Mouse (Mus musculus): ENCODE measurements at regions not wholly inside any gene's neighbourhood (a gene's known extent, or its start where the extent isn't known, plus 50 kb on each side); places are given as distances from the start of the nearest gene placed in this dataset.

GRCm38 (mm10) chr13:47429856-47430365, 307.5 kb downstream of the Rnf144b start:
- Histone ChIP-seq H3K4me1 (peaks cover 8% of the 10 kb centered on the region; the same call in 1 of the 2 replicates), H3K4me3 (no peak overlapping the region), H3K27me3 (replicated peaks; ENCODE audit: low read depth, poor library complexity, severe bottlenecking) (no peaks in the 10 kb centered on the region), H3K36me3 (replicated peaks) (no peaks in the 10 kb centered on the region), H3K27ac (replicated peaks) (no peak overlapping the region), H3K9me3 (no peaks in the 10 kb centered on the region)
- DNase-seq (ENCODE audit: low spot score): no peak
- 56% methylated on average over 8 of the region's 8 CpGs for WGBS

GRCm38 (mm10) chr13:47430409-47430808, 308.0 kb downstream of the Rnf144b start:
- Histone ChIP-seq H3K4me3 (no peak overlapping the region), H3K9me3 (no peaks in the 10 kb centered on the region), H3K27me3 (replicated peaks; ENCODE audit: low read depth, poor library complexity, severe bottlenecking) (no peaks in the 10 kb centered on the region), H3K4me1 (peaks cover 8% of the 10 kb centered on the region; the same call in 1 of the 2 replicates), H3K36me3 (replicated peaks) (no peaks in the 10 kb centered on the region), H3K27ac (replicated peaks) (no peak overlapping the region)
- 71% methylated on average over 9 of the region's 9 CpGs for whole genome bisulfite sequencing
- DNase-seq (ENCODE audit: low spot score): no peak

- H3K27ac ChIP-seq (replicated peaks): no peak overlapping the region
- H3K9me3 ChIP-seq: no peaks in the 10 kb centered on the region
- 0 out of 2 replicates have a peak, but pooled peaks cover 4% of the 10 kb centered on the region for H3K4me1 ChIP-seq
- 92% methylated on average over 7 of the region's 7 CpGs for WGBS
- no peak for DNase-seq (ENCODE audit: low spot score)
- H3K4me3 ChIP-seq: no peak overlapping the region
- H3K36me3 ChIP-seq (replicated peaks): no peaks in the 10 kb centered on the region
- H3K27me3 ChIP-seq (replicated peaks; ENCODE audit: low read depth, poor library complexity, severe bottlenecking): no peaks in the 10 kb centered on the region
These were observed 313.2 kb downstream of the Rnf144b start for GRCm38 (mm10) chr13:47435631-47436030.

- Histone ChIP-seq H3K9me3 (no peaks in the 10 kb centered on the region), H3K27me3 (replicated peaks; ENCODE audit: low read depth, poor library complexity, severe bottlenecking) (no peaks in the 10 kb centered on the region), H3K4me3 (no peak overlapping the region), H3K36me3 (replicated peaks) (no peaks in the 10 kb centered on the region), H3K4me1 (no peaks in the 10 kb centered on the region), H3K27ac (replicated peaks) (no peak overlapping the region)
- 91% methylated on average over 3 of the region's 3 CpGs for WGBS
- DNase-seq (ENCODE audit: low spot score): no peak
These were observed 322.4 kb downstream of the Rnf144b start for GRCm38 (mm10) chr13:47444876-47445275.

- H3K27ac ChIP-seq (replicated peaks): no peak overlapping the region
- no peak overlapping the region for H3K4me3 ChIP-seq
- no peaks in the 10 kb centered on the region for H3K4me1 ChIP-seq
- 88% methylated on average over 17 of the region's 17 CpGs for WGBS
- DNase-seq (ENCODE audit: low spot score): no peak
- H3K27me3 ChIP-seq (replicated peaks; ENCODE audit: low read depth, poor library complexity, severe bottlenecking): no peaks in the 10 kb centered on the region
- no peaks in the 10 kb centered on the region for H3K36me3 ChIP-seq (replicated peaks)
- peaks cover 3% of the 10 kb centered on the region; the same call in 1 of the 2 replicates for H3K9me3 ChIP-seq
These were observed 329.8 kb downstream of the Rnf144b start for GRCm38 (mm10) chr13:47452186-47452760.

- Histone ChIP-seq H3K4me1 (no peaks in the 10 kb centered on the region), H3K9me3 (no peaks in the 10 kb centered on the region), H3K27me3 (replicated peaks; ENCODE audit: low read depth, poor library complexity, severe bottlenecking) (no peaks in the 10 kb centered on the region), H3K4me3 (no peak overlapping the region), H3K36me3 (replicated peaks) (no peaks in the 10 kb centered on the region), H3K27ac (replicated peaks) (no peak overlapping the region)
- no peak for DNase-seq (ENCODE audit: low spot score)
- 85% methylated on average over 8 of the region's 8 CpGs for WGBS
These were observed 339.7 kb downstream of the Rnf144b start for GRCm38 (mm10) chr13:47462148-47462547.

GRCm38 (mm10) chr13:47471543-47472213, 349.2 kb downstream of the Rnf144b start:
- 67% methylated on average over 14 of the region's 14 CpGs for WGBS

GRCm38 (mm10) chr13:47480159-47480558, 357.7 kb downstream of the Rnf144b start:
- Histone ChIP-seq H3K27ac (replicated peaks) (no peak overlapping the region), H3K36me3 (replicated peaks) (no peaks in the 10 kb centered on the region), H3K4me1 (no peaks in the 10 kb centered on the region), H3K9me3 (no peaks in the 10 kb centered on the region), H3K27me3 (replicated peaks; ENCODE audit: low read depth, poor library complexity, severe bottlenecking) (no peaks in the 10 kb centered on the region), H3K4me3 (no peak overlapping the region)
- no peak for DNase-seq (ENCODE audit: low spot score)
- WGBS: 81% methylated on average over 10 of the region's 10 CpGs

More at GRCm38 (mm10) chr13:47471543-47472213, 349.2 kb downstream of the Rnf144b start:
- H3K27me3 ChIP-seq (replicated peaks; ENCODE audit: low read depth, poor library complexity, severe bottlenecking): no peaks in the 10 kb centered on the region
- no peak for DNase-seq (ENCODE audit: low spot score)
- no peak overlapping the region for H3K27ac ChIP-seq (replicated peaks)
- no peak overlapping the region for H3K4me3 ChIP-seq
- no peaks in the 10 kb centered on the region for H3K4me1 ChIP-seq
- no peaks in the 10 kb centered on the region for H3K9me3 ChIP-seq
- no peaks in the 10 kb centered on the region for H3K36me3 ChIP-seq (replicated peaks)

GRCm38 (mm10) chr13:47484819-47485218, 362.4 kb downstream of the Rnf144b start:
- WGBS: 86% methylated on average over 2 of the region's 2 CpGs
- Histone ChIP-seq H3K4me3 (no peak overlapping the region), H3K9me3 (no peaks in the 10 kb centered on the region), H3K36me3 (replicated peaks) (no peaks in the 10 kb centered on the region), H3K27me3 (replicated peaks; ENCODE audit: low read depth, poor library complexity, severe bottlenecking) (no peaks in the 10 kb centered on the region), H3K4me1 (no peaks in the 10 kb centered on the region), H3K27ac (replicated peaks) (no peak overlapping the region)
- no peak for DNase-seq (ENCODE audit: low spot score)

GRCm38 (mm10) chr13:47486111-47486510, 363.7 kb downstream of the Rnf144b start:
- no peaks in the 10 kb centered on the region for H3K36me3 ChIP-seq (replicated peaks)
- H3K27ac ChIP-seq (replicated peaks): no peak overlapping the region
- H3K27me3 ChIP-seq (replicated peaks; ENCODE audit: low read depth, poor library complexity, severe bottlenecking): no peaks in the 10 kb centered on the region

GRCm38 (mm10) chr13:47486658-47487057, 364.2 kb downstream of the Rnf144b start:
- Histone ChIP-seq H3K4me1 (no peaks in the 10 kb centered on the region), H3K27me3 (replicated peaks; ENCODE audit: low read depth, poor library complexity, severe bottlenecking) (no peaks in the 10 kb centered on the region), H3K36me3 (replicated peaks) (no peaks in the 10 kb centered on the region), H3K4me3 (no peak overlapping the region), H3K9me3 (no peaks in the 10 kb centered on the region), H3K27ac (replicated peaks) (no peak overlapping the region)
- no peak for DNase-seq (ENCODE audit: low spot score)
- whole genome bisulfite sequencing: 88% methylated on average over 3 of the region's 3 CpGs

More at GRCm38 (mm10) chr13:47486111-47486510, 363.7 kb downstream of the Rnf144b start:
- H3K4me3 ChIP-seq: no peak overlapping the region
- no peaks in the 10 kb centered on the region for H3K9me3 ChIP-seq
- no peaks in the 10 kb centered on the region for H3K4me1 ChIP-seq
- no peak for DNase-seq (ENCODE audit: low spot score)

GRCm38 (mm10) chr13:47505380-47505955, 383.0 kb downstream of the Rnf144b start:
- H3K9me3 ChIP-seq: no peaks in the 10 kb centered on the region
- no peak overlapping the region for H3K4me3 ChIP-seq
- H3K27me3 ChIP-seq (replicated peaks; ENCODE audit: low read depth, poor library complexity, severe bottlenecking): no peaks in the 10 kb centered on the region
- no peaks in the 10 kb centered on the region for H3K36me3 ChIP-seq (replicated peaks)
- DNase-seq (ENCODE audit: low spot score): no peak
- H3K4me1 ChIP-seq: no peaks in the 10 kb centered on the region
- H3K27ac ChIP-seq (replicated peaks): no peak overlapping the region
- 92% methylated on average over 15 of the region's 15 CpGs for WGBS

- H3K27ac ChIP-seq (replicated peaks): no peak overlapping the region
- no peaks in the 10 kb centered on the region for H3K36me3 ChIP-seq (replicated peaks)
- H3K4me1 ChIP-seq: no peaks in the 10 kb centered on the region
- H3K27me3 ChIP-seq (replicated peaks; ENCODE audit: low read depth, poor library complexity, severe bottlenecking): no peaks in the 10 kb centered on the region
- no peaks in the 10 kb centered on the region for H3K9me3 ChIP-seq
- DNase-seq (ENCODE audit: low spot score): no peak
- H3K4me3 ChIP-seq: no peak overlapping the region
- WGBS: 88% methylated on average over 1 of the region's 1 CpGs
These were observed 410.5 kb downstream of the Rnf144b start for GRCm38 (mm10) chr13:47532935-47533334.
